In genomic region chr12:99883713-99884105, GRCm38 (mm10) we compare ENCODE assay signal across 8 mouse cellular contexts. TPM values are rescaled to one million over a fixed set of nuclear protein-coding genes. Genes with fewer than 3 reads are reported as not detected.
DNase-seq lines count a peak whose midpoint lies in the region; ATAC-seq lines count a peak whose summit lies in the region.

No protein-coding gene starts in this region.

- under 1% methylated on average over 11 of the region's 11 CpGs for whole genome bisulfite sequencing in forebrain, embryonic 13.5 days
- WGBS in kidney, embryonic 15.5 days: 0% methylated on average over 11 of the region's 11 CpGs

- H3K27ac ChIP-seq in forebrain, embryonic 13.5 days: peak overlapping the region; percentile 84
- H3K27ac ChIP-seq in kidney, embryonic 15.5 days: peak overlapping the region; percentile 82

- peak overlapping the region; percentile 95 for H3K9ac ChIP-seq in forebrain, embryonic 13.5 days
- H3K9ac ChIP-seq in kidney, embryonic 15.5 days: peak overlapping the region; percentile 92

- H3K36me3 ChIP-seq in forebrain, embryonic 13.5 days (ENCODE audit: poor library complexity, severe bottlenecking): peaks cover 7% of the 10 kb centered on the region
- H3K36me3 ChIP-seq in kidney, embryonic 15.5 days: no peaks in the 10 kb centered on the region; the same call in 1 of the 2 replicates

- DNase-seq in adrenal gland, postnatal 10 days: peak; percentile 23
- no peak for DNase-seq in adrenal gland, adult 8-10 months
- peak; percentile 49 for DNase-seq in R1 (ENCODE audit: low read depth, low spot score)
- peak; percentile 45 for DNase-seq in lung, postnatal 36 days
- DNase-seq in thymus, postnatal 4 days: peak; percentile 34
- DNase-seq in gastrocnemius, postnatal 14 days: no peak

- H3K4me2 ChIP-seq in forebrain, embryonic 13.5 days: peak overlapping the region; percentile 78
- H3K4me2 ChIP-seq in kidney, embryonic 15.5 days: peak overlapping the region; percentile 93

- ATAC-seq in forebrain, embryonic 13.5 days: peak; percentile 46
- peak; percentile 19; the same call in 1 of the 2 replicates for ATAC-seq in kidney, embryonic 15.5 days (replicated peaks; ENCODE audit: low FRiP score)

- peak overlapping the region; percentile 89 for H3K4me3 ChIP-seq in forebrain, embryonic 13.5 days
- H3K4me3 ChIP-seq in kidney, embryonic 15.5 days (replicated peaks): peak overlapping the region; percentile 79

- intact Hi-C loops in gastrocnemius, postnatal 14 days (cut with DNase I; ENCODE audit: low total_unique reads): no loop called here

- no peaks in the 10 kb centered on the region for H3K27me3 ChIP-seq in forebrain, embryonic 13.5 days
- no peaks in the 10 kb centered on the region for H3K27me3 ChIP-seq in kidney, embryonic 15.5 days

- peaks cover 35% of the 10 kb centered on the region for H3K4me1 ChIP-seq in forebrain, embryonic 13.5 days
- peaks cover 21% of the 10 kb centered on the region for H3K4me1 ChIP-seq in kidney, embryonic 15.5 days

- no peaks in the 10 kb centered on the region for H3K9me3 ChIP-seq in forebrain, embryonic 13.5 days (replicated peaks)
- no peaks in the 10 kb centered on the region for H3K9me3 ChIP-seq in kidney, embryonic 15.5 days (replicated peaks)

RNA-seq across cellular contexts. Expression of gene Efcab11, which starts 0.5 kb away (rescaled TPM):
- total RNA-seq in adrenal gland, postnatal 10 days (2021): 1 to 10 TPM; 1.4 to 2.1 TPM
- total RNA-seq in adrenal gland, adult 8-10 months (2022): under 1 TPM; 0.13 to 0.49 (median 0.30) TPM
- 15.3 and 18.3 TPM in 2 replicates for polyA plus RNA-seq in forebrain, embryonic 13.5 days (2015; fragmentation: Nextera tagmentation; extraction: Ambion mirVana)
- 10.7 and 12.7 TPM in 2 replicates for polyA plus RNA-seq in kidney, embryonic 15.5 days (2015; fragmentation: Nextera tagmentation; extraction: Ambion mirVana)
- total RNA-seq in gastrocnemius, postnatal 14 days (2021): under 1 TPM; 0.66 to 0.74 TPM

RNA-seq across cellular contexts. Expression of gene Tdp1, which starts 0.6 kb away (rescaled TPM):
- 10 to 100 TPM; 11.9 to 19.9 TPM for total RNA-seq in adrenal gland, postnatal 10 days (2021)
- total RNA-seq in adrenal gland, adult 8-10 months (2022): 10 to 100 TPM; 12.2 to 23.8 (median 14.9) TPM
- 76.4 and 80.9 TPM in 2 replicates for polyA plus RNA-seq in forebrain, embryonic 13.5 days (2015; fragmentation: Nextera tagmentation; extraction: Ambion mirVana)
- polyA plus RNA-seq in kidney, embryonic 15.5 days (2015; fragmentation: Nextera tagmentation; extraction: Ambion mirVana): 59.2 and 59.3 TPM in 2 replicates
- total RNA-seq in gastrocnemius, postnatal 14 days (2021): 1 to 10 TPM; 4.1 to 6.5 TPM

Comparison
In these comparisons a context has a peak if more than half of its experiments do, and no peak if none do; other contexts are left out.
1. DNase-seq: peak in adrenal gland, postnatal 10 days (single experiment), R1 (single experiment), lung, postnatal 36 days (single experiment) and thymus, postnatal 4 days (single experiment); none in adrenal gland, adult 8-10 months (single experiment) and gastrocnemius, postnatal 14 days (single experiment).